Mouse (Mus musculus): ENCODE measurements around the gene Hfm1.

The Hfm1 gene

DNA sequence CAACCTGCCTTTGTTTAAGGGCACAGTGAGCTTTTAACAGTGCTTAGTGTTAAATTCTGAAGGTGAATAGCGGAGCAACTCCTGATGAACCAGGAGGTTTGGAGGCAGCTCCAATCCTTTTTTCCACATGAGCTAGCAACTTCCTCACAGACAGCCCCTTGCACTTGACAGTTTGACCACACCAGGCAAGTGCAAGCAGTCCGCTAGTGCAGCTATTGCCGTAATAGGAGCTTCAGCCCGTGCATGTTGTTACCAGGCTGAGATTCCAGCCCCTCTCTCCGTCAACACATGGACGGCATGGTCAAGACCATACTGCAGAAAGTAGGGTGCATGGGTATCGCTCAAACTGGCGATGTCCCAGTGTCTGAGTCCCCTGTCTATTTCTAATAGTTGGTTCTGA, 106.5 kb downstream of the Hfm1 start:
- no peaks in the 10 kb centered on the region for H3K27me3 ChIP-seq (ENCODE audit: control insufficient read depth, insufficient read depth, low read length, poor library complexity, severe bottlenecking)
- no peaks in the 10 kb centered on the region for H3K36me3 ChIP-seq (ENCODE audit: control insufficient read depth, insufficient read depth, low read length, poor library complexity, severe bottlenecking)
- no peak for DNase-seq (ENCODE audit: low read depth, low spot score)

DNA sequence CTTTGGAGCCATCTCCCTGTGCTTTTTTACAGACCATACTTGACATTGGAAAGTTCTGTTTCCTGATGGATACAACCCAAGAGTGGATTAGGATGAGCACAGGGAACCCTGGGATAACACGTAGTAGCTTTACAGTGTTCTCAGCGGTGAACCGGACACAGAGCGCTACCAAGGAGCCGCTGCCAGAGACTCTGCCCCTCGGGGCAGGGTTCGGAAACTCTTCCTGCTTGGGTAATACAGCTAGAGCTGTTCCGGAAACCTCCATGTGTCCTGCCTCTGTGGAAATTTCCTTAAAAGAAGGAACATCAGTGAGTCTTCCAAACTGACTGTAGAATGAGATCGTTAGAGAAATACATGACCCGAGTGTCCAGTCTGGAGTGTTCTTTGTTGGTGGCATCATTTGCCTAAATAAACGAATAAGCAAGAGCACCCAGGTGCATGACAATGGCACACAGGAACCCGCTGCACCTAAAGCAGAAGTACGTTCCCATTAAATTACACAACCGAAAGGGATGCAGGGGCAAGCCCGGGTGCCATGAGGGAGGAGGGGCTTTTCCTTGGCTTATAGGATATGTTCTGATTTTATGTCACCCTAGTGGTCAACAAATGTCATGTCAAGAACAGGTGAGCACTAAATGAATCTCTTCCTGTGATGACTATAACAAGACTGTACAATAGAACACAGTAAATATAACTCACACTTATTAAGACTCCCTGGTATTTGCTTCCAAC, 110.0 kb downstream of the Hfm1 start:
- no peaks in the 10 kb centered on the region for H3K36me3 ChIP-seq (ENCODE audit: control insufficient read depth, insufficient read depth, low read length, poor library complexity, severe bottlenecking)
- no peaks in the 10 kb centered on the region for H3K27me3 ChIP-seq (ENCODE audit: control insufficient read depth, insufficient read depth, low read length, poor library complexity, severe bottlenecking)
- DNase-seq (ENCODE audit: low read depth, low spot score) = peak; percentile 8

DNA sequence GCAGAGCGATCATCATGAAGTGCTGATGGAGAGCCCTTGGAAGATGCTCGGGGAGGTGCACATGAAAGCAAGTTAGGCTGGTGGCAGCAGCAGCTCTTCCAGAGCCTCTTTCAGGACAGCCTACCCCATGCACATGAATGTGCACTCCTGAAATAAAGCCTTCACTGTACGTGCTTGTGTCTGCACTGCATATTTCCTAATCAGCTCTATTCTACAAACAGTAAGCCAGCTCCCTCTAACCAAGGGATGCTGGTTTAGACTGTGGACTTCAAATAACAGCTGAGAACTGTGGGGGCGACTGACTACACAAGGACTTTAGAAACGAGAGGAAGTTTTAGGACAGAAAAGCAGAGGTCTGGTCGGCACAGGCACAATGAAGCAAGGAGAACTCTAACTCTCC, 111.5 kb downstream of the Hfm1 start:
- Histone ChIP-seq H3K27me3 (ENCODE audit: control insufficient read depth, insufficient read depth, low read length, poor library complexity, severe bottlenecking) (no peaks in the 10 kb centered on the region), H3K36me3 (ENCODE audit: control insufficient read depth, insufficient read depth, low read length, poor library complexity, severe bottlenecking) (no peaks in the 10 kb centered on the region)
- DNase-seq (ENCODE audit: low read depth, low spot score) = no peak

DNA sequence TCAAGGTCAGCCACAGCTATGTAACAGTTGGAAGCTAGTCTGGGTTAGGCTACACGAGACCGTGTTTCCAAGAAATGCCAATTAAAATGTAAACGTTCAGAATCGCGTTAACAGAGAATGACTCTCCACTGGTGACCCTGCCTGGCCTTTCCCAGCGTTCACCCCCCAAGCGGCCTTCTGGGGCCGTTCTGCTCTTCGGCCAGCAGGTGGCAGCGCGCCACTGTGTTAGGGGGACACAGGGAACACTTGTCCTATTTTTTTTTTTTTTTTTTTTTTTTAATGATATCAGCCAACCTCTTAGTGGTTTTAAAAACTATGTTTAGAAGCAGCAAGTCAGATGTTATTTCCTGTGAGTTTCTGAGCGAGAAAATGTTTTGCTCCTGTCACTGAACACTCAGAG, 123.0 kb downstream of the Hfm1 start:
- no peaks in the 10 kb centered on the region for H3K36me3 ChIP-seq (ENCODE audit: control insufficient read depth, insufficient read depth, low read length, poor library complexity, severe bottlenecking)
- DNase-seq (ENCODE audit: low read depth, low spot score) = peak; percentile 73
- H3K27me3 ChIP-seq (ENCODE audit: control insufficient read depth, insufficient read depth, low read length, poor library complexity, severe bottlenecking) = no peaks in the 10 kb centered on the region

DNA sequence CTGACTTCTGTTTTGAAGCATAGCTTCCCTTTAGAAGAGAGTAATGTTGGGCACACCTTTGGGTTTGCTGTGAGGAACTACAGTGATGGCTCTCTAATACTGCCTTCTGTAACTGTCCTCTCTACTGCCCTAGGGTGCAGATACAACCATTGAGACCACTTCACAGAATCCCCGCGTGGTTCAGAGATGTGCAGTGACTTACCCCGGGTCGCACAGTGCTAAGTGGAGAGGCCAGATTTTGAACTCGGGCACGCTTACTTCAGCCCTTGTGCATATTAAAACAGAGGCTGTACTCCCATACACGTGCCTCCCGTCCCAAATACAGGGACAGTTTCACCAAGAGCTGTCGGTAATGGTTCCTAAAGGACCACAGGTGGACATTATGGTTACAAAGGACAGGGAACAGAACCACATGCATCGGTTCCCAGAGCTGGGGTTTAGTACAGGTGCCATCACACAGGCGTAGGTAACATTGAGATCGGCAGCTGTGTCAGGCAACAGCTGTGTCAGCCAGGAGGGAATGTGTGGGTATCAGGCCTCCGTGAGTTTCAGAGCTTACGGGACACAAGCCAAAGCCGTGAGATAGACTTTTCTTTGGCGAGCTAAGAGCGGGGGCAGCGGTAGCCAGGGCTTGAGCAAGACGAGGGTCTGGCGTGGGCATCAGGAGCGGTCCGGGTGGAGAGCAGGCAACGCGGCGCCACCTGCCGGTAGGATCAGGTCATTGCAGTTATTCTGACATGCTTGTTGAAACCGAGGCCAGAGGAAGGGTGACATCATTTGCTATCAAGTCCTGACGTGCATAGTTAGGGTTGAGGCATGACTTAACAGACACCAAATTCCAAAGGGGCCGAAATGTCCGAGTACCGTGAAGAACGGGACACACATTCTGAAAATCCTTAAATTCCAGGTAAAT, 124.0 kb downstream of the Hfm1 start:
- H3K27me3 ChIP-seq (ENCODE audit: control insufficient read depth, insufficient read depth, low read length, poor library complexity, severe bottlenecking) = no peaks in the 10 kb centered on the region
- no peaks in the 10 kb centered on the region for H3K36me3 ChIP-seq (ENCODE audit: control insufficient read depth, insufficient read depth, low read length, poor library complexity, severe bottlenecking)
- DNase-seq (ENCODE audit: low read depth, low spot score) = peak; percentile 90

DNA sequence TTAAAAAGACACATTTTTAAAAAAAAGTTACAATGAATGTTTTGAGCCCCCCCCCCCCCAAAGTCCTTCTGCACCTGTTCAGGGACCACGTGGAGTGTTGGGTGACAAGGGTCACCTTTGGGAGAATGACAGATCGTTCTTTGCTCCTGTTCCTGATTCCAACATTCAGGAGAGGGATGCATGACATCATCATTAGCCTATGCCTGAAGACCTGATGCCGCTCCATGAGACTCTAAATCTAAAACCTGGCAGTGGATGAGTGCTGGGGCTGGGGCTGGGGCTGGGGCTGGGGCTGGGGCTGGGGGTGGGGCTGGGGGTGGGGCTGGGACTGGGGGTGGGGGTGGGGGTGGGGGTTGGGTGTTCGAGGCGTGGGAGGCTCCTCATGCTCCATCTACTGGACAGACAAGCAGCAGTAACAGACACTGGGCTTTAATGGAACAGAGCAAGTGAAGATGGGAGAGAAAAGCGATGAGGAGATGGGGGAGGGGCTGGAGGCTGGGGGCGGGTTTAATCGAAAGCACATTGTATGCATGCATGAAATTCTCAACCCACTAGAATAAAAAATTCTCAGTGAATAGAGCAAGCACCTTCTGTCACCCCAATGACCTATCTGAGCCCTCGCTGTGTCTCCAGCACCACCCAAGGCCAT, 124.8 kb downstream of the Hfm1 start:
- Histone ChIP-seq H3K36me3 (ENCODE audit: control insufficient read depth, insufficient read depth, low read length, poor library complexity, severe bottlenecking) (no peaks in the 10 kb centered on the region), H3K27me3 (ENCODE audit: control insufficient read depth, insufficient read depth, low read length, poor library complexity, severe bottlenecking) (no peaks in the 10 kb centered on the region)
- DNase-seq (ENCODE audit: low read depth, low spot score) = no peak

DNA sequence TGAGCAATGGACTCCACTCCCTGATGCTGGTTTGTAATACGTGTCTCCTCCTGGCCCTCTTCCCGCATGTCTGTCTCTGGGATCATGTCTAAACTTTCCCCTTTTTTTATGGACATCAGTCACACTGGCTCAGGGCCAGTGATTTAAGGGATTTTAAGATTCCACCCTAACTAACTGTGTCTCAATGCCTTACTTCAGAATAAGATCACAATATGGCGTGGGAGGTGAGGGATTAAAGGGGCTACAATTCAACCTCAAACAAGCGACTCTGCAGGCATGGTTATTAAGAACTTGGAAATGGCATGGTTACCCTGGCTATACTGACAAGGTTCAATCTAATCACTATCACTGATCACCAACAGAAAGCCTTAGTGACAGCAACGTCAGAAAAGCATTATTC, 128.2 kb downstream of the Hfm1 start:
- no peaks in the 10 kb centered on the region for H3K27me3 ChIP-seq (ENCODE audit: control insufficient read depth, insufficient read depth, low read length, poor library complexity, severe bottlenecking)
- no peak for DNase-seq (ENCODE audit: low read depth, low spot score)
- H3K36me3 ChIP-seq (ENCODE audit: control insufficient read depth, insufficient read depth, low read length, poor library complexity, severe bottlenecking) = no peaks in the 10 kb centered on the region

DNA sequence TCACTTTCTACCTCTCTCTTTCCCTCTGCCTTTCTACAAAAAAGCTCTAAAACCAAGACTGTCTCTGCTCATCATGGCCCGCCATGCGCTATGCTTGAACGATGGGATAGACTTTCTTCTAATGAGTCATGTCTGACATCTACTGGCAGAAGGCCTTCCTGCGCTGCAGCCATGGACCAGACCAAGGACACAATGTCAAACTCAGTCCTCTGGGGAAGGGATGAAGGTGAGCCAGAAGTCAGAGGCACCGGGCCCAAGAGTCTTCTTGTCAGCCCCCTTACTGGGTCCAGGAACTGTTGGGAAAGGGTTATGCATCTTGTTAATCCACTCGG, 134.9 kb downstream of the Hfm1 start:
- Histone ChIP-seq H3K36me3 (ENCODE audit: control insufficient read depth, insufficient read depth, low read length, poor library complexity, severe bottlenecking) (no peaks in the 10 kb centered on the region), H3K27me3 (ENCODE audit: control insufficient read depth, insufficient read depth, low read length, poor library complexity, severe bottlenecking) (no peaks in the 10 kb centered on the region)
- peak; percentile 41 for DNase-seq (ENCODE audit: low read depth, low spot score)

DNA sequence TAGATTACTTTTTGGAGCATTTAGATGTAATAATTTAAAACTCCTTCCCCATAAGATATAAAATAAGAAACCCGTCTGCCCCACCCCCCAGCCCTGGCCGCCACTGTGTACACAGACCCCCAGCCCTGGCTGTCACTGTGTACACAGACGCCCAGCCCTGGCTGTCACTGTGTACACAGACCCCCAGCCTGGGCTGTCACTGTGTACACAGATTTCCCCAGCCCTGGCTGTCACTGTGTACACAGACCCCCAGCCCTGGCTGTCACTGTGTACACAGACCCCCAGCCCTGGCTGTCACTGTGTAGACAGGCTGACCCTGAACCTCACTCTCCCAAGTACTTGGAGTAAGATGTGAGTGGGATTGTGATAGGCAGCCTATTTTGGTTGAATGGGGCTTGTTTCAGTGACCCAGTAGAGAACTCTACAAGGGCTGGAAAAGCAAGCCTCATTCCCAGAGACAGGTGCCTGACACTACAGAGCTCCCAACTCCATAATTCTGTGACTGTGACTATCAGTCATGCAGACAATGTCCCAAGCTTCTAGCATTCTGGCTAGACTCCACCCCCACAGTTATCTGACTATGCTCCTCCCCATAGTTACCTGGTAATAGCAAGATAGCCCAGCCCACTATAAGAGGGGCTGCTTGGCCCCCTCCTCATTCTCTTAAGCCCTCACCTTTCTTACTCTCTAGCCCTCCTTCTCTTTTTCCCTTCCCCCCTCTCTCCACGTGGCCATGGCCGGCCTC, 135.5 kb downstream of the Hfm1 start:
- no peaks in the 10 kb centered on the region for H3K36me3 ChIP-seq (ENCODE audit: control insufficient read depth, insufficient read depth, low read length, poor library complexity, severe bottlenecking)
- no peak for DNase-seq (ENCODE audit: low read depth, low spot score)
- H3K27me3 ChIP-seq (ENCODE audit: control insufficient read depth, insufficient read depth, low read length, poor library complexity, severe bottlenecking) = no peaks in the 10 kb centered on the region

Data from splenic B cell, adult 2 months (primary cell).